Mouse (Mus musculus) megakaryocyte progenitor cell, adult 5-6 weeks (primary cell): Measurements from ENCODE around the gene 5330417H12Rik. TPM values are rescaled to one million over a fixed set of nuclear protein-coding genes. Genes with fewer than 3 reads are reported as not detected.
A peak's percentile ranks its signal among the peaks of the same experiment; 100 is the strongest.

Experiments
- ATAC-seq: replicated peaks from 2 replicates; pipeline ENCODE4 v1.8.0; 2016; ENCODE audit warnings: mild to moderate bottlenecking, moderate TSS enrichment, inconsistent platforms; ENCODE audit not compliant: poor library complexity
- total RNA-seq, 2 experiments: library from RNA; stranded (forward) in 1 of 2; stranded (reverse) in 1 of 2; fragments of 157-497, 149-512 nt in 1 of 2; fragments of 200-1000 nt in 1 of 2; gene quantifications; 2 replicates each; pipeline versions ENCODE4 v1.2.3 to v1.2.4; 2015 to 2017

5330417H12Rik gene
- total RNA-seq (2015) = not detected in 2 replicates
- not detected in 2 replicates for total RNA-seq (2017)

GRCm38 (mm10) chr7:107625061-107625460, at the start of gene 5330417H12Rik:
5330417H12Rik (minus strand) TSS chr7:107625161.
- no peak for ATAC-seq

- ATAC-seq = 0 out of 2 replicates have a peak, but pooled peaks have one; percentile 19
Observed at GRCm38 (mm10) chr7:107668514-107668913, 43.6 kb upstream of the 5330417H12Rik start.

GRCm38 (mm10) chr7:107666262-107666902, 41.4 kb upstream of the 5330417H12Rik start:
- peak; percentile 7; the same call in 1 of the 2 replicates for ATAC-seq

- ATAC-seq = peak; percentile 4; the same call in 1 of the 2 replicates
Observed at GRCm38 (mm10) chr7:107665586-107666261, 40.8 kb upstream of the 5330417H12Rik start.

- ATAC-seq = 0 out of 2 replicates have a peak, but pooled peaks have one; percentile 11
Observed at GRCm38 (mm10) chr7:107665221-107665585, 40.2 kb upstream of the 5330417H12Rik start.

- ATAC-seq = peak; percentile 56
Observed at GRCm38 (mm10) chr7:107664063-107665056, 39.4 kb upstream of the 5330417H12Rik start.

- ATAC-seq = no peak
Observed at GRCm38 (mm10) chr7:107663621-107664020, 38.7 kb upstream of the 5330417H12Rik start.

- ATAC-seq = no peak
Observed at GRCm38 (mm10) chr7:107661843-107662281, 36.9 kb upstream of the 5330417H12Rik start.

- ATAC-seq = peak; percentile 61
Observed at GRCm38 (mm10) chr7:107661189-107661842, 36.4 kb upstream of the 5330417H12Rik start.

- ATAC-seq = no peak
Observed at GRCm38 (mm10) chr7:107659186-107659918, 34.4 kb upstream of the 5330417H12Rik start.

GRCm38 (mm10) chr7:107656451-107656850, 31.5 kb upstream of the 5330417H12Rik start:
- ATAC-seq = peak; percentile 69

GRCm38 (mm10) chr7:107651821-107652220, 26.9 kb upstream of the 5330417H12Rik start:
- no peak for ATAC-seq

GRCm38 (mm10) chr7:107649990-107650389, 25.0 kb upstream of the 5330417H12Rik start:
- no peak for ATAC-seq

GRCm38 (mm10) chr7:107648937-107649688, 24.2 kb upstream of the 5330417H12Rik start:
- peak; percentile 30 for ATAC-seq

- ATAC-seq = 0 out of 2 replicates have a peak, but pooled peaks have one; percentile 26
Observed at GRCm38 (mm10) chr7:107644987-107645386, 20.0 kb upstream of the 5330417H12Rik start.

GRCm38 (mm10) chr7:107642586-107643275, 17.8 kb upstream of the 5330417H12Rik start:
- peak; percentile 31; the same call in 1 of the 2 replicates for ATAC-seq

GRCm38 (mm10) chr7:107638026-107638425, 13.1 kb upstream of the 5330417H12Rik start:
- no peak for ATAC-seq

GRCm38 (mm10) chr7:107637398-107637797, 12.4 kb upstream of the 5330417H12Rik start:
- no peak for ATAC-seq
